Mouse (Mus musculus): ENCODE measurements around the gene Slc38a9.

GRCm38 (mm10) chr13:112748808-112749510 is 88.4 kb downstream of the Slc38a9 start:
- TF ChIP-seq POLR2A (IDR thresholded peaks at IDR 0.05; ENCODE audit: low read depth, low read length) (no peak), CTCF (IDR thresholded peaks at IDR 0.05; ENCODE audit: extremely low read depth, insufficient read length, insufficient replicate concordance, low read depth, low read length) (no peak)

All from small intestine, adult 2 months (tissue).